Mouse (Mus musculus): ENCODE measurements around the gene Colgalt2.
"Not testable (repeated sequence)": the region's sequence is repeated elsewhere in the genome, so short reads cannot be mapped to it uniquely, and the experiment has no call there.

The Colgalt2 gene

GRCm38 (mm10) chr1:152399790-152400555 lies at the start of gene Colgalt2:
Colgalt2 (plus strand) TSS chr1:152399830.
- DNase-seq (ENCODE audit: low spot score) = peak; percentile 30

GRCm38 (mm10) chr1:152356721-152357120 lies 42.9 kb upstream of the Colgalt2 start:
- peak; percentile 21 for DNase-seq (ENCODE audit: low spot score)

- no peak for DNase-seq (ENCODE audit: low spot score)
These were observed 31.1 kb upstream of the Colgalt2 start for GRCm38 (mm10) chr1:152368311-152369088.

- peak; percentile 48 for DNase-seq (ENCODE audit: low spot score)
These were observed 30.5 kb upstream of the Colgalt2 start for GRCm38 (mm10) chr1:152369139-152369538.

- no peak for DNase-seq (ENCODE audit: low spot score)
These were observed 21.3 kb upstream of the Colgalt2 start for GRCm38 (mm10) chr1:152378311-152378710.

GRCm38 (mm10) chr1:152384589-152384988 lies 15.0 kb upstream of the Colgalt2 start:
- DNase-seq (ENCODE audit: low spot score) = no peak

- not testable (repeated sequence) for DNase-seq (ENCODE audit: low spot score)
These were observed 13.9 kb upstream of the Colgalt2 start for GRCm38 (mm10) chr1:152385693-152386092.

GRCm38 (mm10) chr1:152386188-152386835 lies 13.3 kb upstream of the Colgalt2 start, which contains the start of gene Tsen15:
Tsen15 (minus strand) TSS chr1:152386688.
- DNase-seq (ENCODE audit: low spot score) = peak; percentile 88

GRCm38 (mm10) chr1:152389271-152389670 lies 10.4 kb upstream of the Colgalt2 start:
- DNase-seq (ENCODE audit: low spot score) = no peak

- DNase-seq (ENCODE audit: low spot score) = no peak
These were observed 5.5 kb upstream of the Colgalt2 start for GRCm38 (mm10) chr1:152394137-152394536.

- peak; percentile 17 for DNase-seq (ENCODE audit: low spot score)
These were observed 4.6 kb upstream of the Colgalt2 start for GRCm38 (mm10) chr1:152394956-152395515.

- no peak for DNase-seq (ENCODE audit: low spot score)
These were observed 922 bp upstream of the Colgalt2 start for GRCm38 (mm10) chr1:152398708-152399107.

GRCm38 (mm10) chr1:152400556-152401540 lies 1.2 kb downstream of the Colgalt2 start:
- DNase-seq (ENCODE audit: low spot score) = no peak

- DNase-seq (ENCODE audit: low spot score) = no peak
These were observed 7.7 kb downstream of the Colgalt2 start for GRCm38 (mm10) chr1:152407021-152407946.

GRCm38 (mm10) chr1:152409356-152409755 lies 9.7 kb downstream of the Colgalt2 start:
- DNase-seq (ENCODE audit: low spot score) = no peak

GRCm38 (mm10) chr1:152410657-152411056 lies 11.0 kb downstream of the Colgalt2 start:
- DNase-seq (ENCODE audit: low spot score) = no peak

- DNase-seq (ENCODE audit: low spot score) = no peak
These were observed 13.5 kb downstream of the Colgalt2 start for GRCm38 (mm10) chr1:152413116-152413515.

- DNase-seq (ENCODE audit: low spot score) = no peak
These were observed 14.3 kb downstream of the Colgalt2 start for GRCm38 (mm10) chr1:152413961-152414360.

- DNase-seq (ENCODE audit: low spot score) = no peak
These were observed 14.8 kb downstream of the Colgalt2 start for GRCm38 (mm10) chr1:152414451-152414850.

Measured in lung, postnatal 25 days (tissue).